Mouse (Mus musculus): ENCODE results near the gene Timm17a. TPM values are rescaled to one million over a fixed set of nuclear protein-coding genes. Genes with fewer than 3 reads are reported as not detected.

Timm17a gene
- polyA plus RNA-seq, 1 experiment: 0.24 TPM

DNA sequence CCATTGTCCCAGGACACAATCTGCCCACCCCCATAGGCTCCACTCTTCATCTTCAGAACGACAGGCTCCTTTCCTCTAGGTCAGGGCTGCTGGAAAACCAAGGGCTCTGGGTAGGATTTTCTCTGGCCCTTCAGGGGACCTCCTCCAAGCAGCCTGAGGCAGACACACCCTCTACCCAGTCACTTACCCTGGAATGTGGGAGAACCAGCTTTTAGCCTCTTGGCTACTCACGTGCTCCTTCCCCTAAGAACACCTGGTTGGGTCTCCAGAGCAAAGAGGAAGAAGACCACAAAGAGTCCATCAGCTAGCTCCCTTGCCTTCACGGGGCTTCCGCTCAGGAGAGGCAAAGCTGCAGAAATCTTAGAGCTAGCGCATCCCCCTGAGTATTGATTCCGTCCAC is 52.6 kb downstream of the Timm17a start:
- Histone ChIP-seq H3K36me3 (ENCODE audit: control insufficient read depth) (no peaks in the 10 kb centered on the region), H3K4me3 (replicated peaks) (no peak overlapping the region), H3K4me1 (ENCODE audit: control insufficient read depth) (peaks cover 11% of the 10 kb centered on the region), H3K27me3 (ENCODE audit: control insufficient read depth) (peaks cover 12% of the 10 kb centered on the region), H3K9me3 (ENCODE audit: control insufficient read depth, low read length) (no peaks in the 10 kb centered on the region)
- TF ChIP-seq TAL1 (IDR thresholded peaks at IDR 0.05; ENCODE audit: low read length) (no peak), GATA1 (IDR thresholded peaks at IDR 0.05; ENCODE audit: low read length) (no peak)

- Histone ChIP-seq H3K27me3 (ENCODE audit: control insufficient read depth) (peaks cover 12% of the 10 kb centered on the region), H3K4me3 (replicated peaks) (peak overlapping the region; percentile 36)
- TF ChIP-seq GATA1 (IDR thresholded peaks at IDR 0.05; ENCODE audit: low read length) (no peak), TAL1 (IDR thresholded peaks at IDR 0.05; ENCODE audit: low read length) (no peak)
Observed at GRCm38 (mm10) chr1:135259128-135259436, 54.5 kb downstream of the Timm17a start.

DNA sequence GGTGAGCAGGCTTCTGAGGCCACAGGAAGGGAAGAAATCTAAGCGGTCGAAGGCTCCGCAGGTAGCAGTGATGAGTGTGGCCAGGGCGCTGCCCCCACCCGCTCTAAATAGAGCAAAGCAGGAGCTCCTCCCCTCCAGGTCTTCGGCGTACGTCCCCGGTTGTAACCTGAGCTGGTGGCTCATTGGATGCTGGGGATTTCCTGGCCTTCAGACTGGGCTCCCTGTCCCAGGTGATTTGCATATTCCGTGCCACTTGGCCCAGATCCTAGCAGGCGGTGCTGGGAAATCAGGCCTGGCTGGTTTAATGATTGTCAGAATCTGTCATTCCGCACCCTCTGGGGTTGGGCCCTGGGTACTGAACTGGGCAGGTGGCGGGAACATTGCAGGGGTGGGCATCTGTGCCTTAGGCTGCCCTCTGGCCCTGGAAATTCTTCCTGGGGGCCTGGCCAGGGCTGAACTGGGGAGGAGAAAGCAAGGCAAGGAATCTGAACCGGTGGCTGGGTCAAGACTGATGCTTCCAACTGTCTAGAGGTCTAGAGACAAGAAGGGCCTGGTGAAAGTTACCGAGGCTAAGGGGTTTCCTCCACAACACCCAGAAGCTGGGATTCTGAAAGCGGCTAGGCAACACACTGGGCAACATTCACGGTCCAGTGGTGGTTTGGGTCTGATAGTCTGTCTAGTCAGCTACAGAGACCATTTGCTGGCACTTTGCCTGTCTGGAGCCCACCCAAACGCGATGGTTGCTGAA is 55.0 kb downstream of the Timm17a start, which contains the start of gene Elf3:
Elf3 (minus strand) TSS at position 189 of the 748 bp plus-strand sequence.
- Histone ChIP-seq H3K27me3 (ENCODE audit: control insufficient read depth) (peaks cover 12% of the 10 kb centered on the region), H3K4me3 (replicated peaks) (peak within 1 kb of the TSS; percentile 36), H3K36me3 (ENCODE audit: control insufficient read depth) (no peaks in the 10 kb centered on the region), H3K4me1 (ENCODE audit: control insufficient read depth) (peaks cover 13% of the 10 kb centered on the region), H3K9me3 (ENCODE audit: control insufficient read depth, low read length) (no peaks in the 10 kb centered on the region)
- no peak for TF ChIP-seq TAL1 (IDR thresholded peaks at IDR 0.05; ENCODE audit: low read length)

More at GRCm38 (mm10) chr1:135259128-135259436, 54.5 kb downstream of the Timm17a start:
- H3K4me1 ChIP-seq (ENCODE audit: control insufficient read depth): peaks cover 11% of the 10 kb centered on the region
- H3K9me3 ChIP-seq (ENCODE audit: control insufficient read depth, low read length): no peaks in the 10 kb centered on the region
- H3K36me3 ChIP-seq (ENCODE audit: control insufficient read depth): no peaks in the 10 kb centered on the region

- Histone ChIP-seq H3K36me3 (ENCODE audit: control insufficient read depth) (no peaks in the 10 kb centered on the region), H3K9me3 (ENCODE audit: control insufficient read depth, low read length) (peaks cover 2% of the 10 kb centered on the region; the same call in 1 of the 2 replicates), H3K27me3 (ENCODE audit: control insufficient read depth) (peaks cover 12% of the 10 kb centered on the region), H3K4me3 (replicated peaks) (no peak overlapping the region), H3K4me1 (ENCODE audit: control insufficient read depth) (peaks cover 31% of the 10 kb centered on the region)
- no peak for TF ChIP-seq TAL1 (IDR thresholded peaks at IDR 0.05; ENCODE audit: low read length)
- TF ChIP-seq GATA1 (IDR thresholded peaks at IDR 0.05; ENCODE audit: low read length): no peak
Observed at GRCm38 (mm10) chr1:135256299-135256698, 57.3 kb downstream of the Timm17a start.

DNA sequence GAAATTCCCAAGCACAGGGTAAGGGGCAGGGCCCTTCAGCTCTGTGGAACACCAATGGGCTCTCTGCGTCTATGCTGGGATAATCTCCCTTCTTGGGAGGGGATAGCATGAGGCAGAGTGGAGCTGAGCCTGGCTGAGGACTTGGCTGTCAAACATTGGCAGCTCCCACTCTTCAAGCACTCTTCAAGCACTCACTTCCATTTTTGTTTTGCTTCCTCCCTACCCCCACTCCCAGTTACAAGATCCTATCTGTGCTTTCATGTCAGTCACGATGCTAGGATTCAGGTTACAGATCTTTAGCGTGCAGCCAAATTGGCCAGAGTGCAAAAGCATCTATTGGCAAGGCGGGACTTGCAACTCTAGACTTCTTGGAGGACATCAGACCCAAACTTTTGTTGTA is 60.7 kb downstream of the Timm17a start:
- no peak for TF ChIP-seq GATA1 (IDR thresholded peaks at IDR 0.05; ENCODE audit: low read length)
- TF ChIP-seq TAL1 (IDR thresholded peaks at IDR 0.05; ENCODE audit: low read length): no peak

GRCm38 (mm10) chr1:135251405-135251804 is 62.2 kb downstream of the Timm17a start:
- Histone ChIP-seq H3K36me3 (ENCODE audit: control insufficient read depth) (no peaks in the 10 kb centered on the region), H3K4me1 (ENCODE audit: control insufficient read depth) (peaks cover 52% of the 10 kb centered on the region), H3K27me3 (ENCODE audit: control insufficient read depth) (peaks cover 6% of the 10 kb centered on the region), H3K4me3 (replicated peaks) (no peak overlapping the region), H3K9me3 (ENCODE audit: control insufficient read depth, low read length) (peaks cover 2% of the 10 kb centered on the region; the same call in 1 of the 2 replicates)
- TF ChIP-seq GATA1 (IDR thresholded peaks at IDR 0.05; ENCODE audit: low read length) (no peak), TAL1 (IDR thresholded peaks at IDR 0.05; ENCODE audit: low read length) (no peak)

More for the DNA sequence above, 60.7 kb downstream of the Timm17a start:
- H3K4me1 ChIP-seq (ENCODE audit: control insufficient read depth): peaks cover 52% of the 10 kb centered on the region
- H3K27me3 ChIP-seq (ENCODE audit: control insufficient read depth): peaks cover 9% of the 10 kb centered on the region
- peaks cover 2% of the 10 kb centered on the region; the same call in 1 of the 2 replicates for H3K9me3 ChIP-seq (ENCODE audit: control insufficient read depth, low read length)
- no peak overlapping the region for H3K4me3 ChIP-seq (replicated peaks)
- H3K36me3 ChIP-seq (ENCODE audit: control insufficient read depth): no peaks in the 10 kb centered on the region

DNA sequence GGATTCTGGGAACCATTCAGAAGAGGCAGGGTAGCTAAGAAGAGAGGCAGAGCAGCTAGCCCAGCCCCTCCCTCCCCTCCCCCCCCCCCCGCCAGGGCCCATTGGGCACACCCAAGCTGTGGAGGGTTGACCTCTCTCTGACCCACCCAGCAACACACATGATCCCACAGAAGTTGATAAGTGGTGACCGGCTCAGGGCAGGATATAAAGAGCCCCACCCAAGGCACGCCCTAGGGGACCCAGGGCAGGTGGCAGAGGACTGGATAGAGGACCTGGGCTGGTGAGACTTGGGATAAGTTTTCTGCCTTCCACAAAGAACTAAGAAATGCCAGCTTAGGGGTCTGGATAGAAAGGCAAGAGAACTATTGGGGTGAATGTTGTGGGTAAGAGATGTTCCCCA is 62.9 kb downstream of the Timm17a start:
- TF ChIP-seq GATA1 (IDR thresholded peaks at IDR 0.05; ENCODE audit: low read length) (no peak), TAL1 (IDR thresholded peaks at IDR 0.05; ENCODE audit: low read length) (no peak)
- Histone ChIP-seq H3K4me3 (replicated peaks) (peak overlapping the region; percentile 4), H3K4me1 (ENCODE audit: control insufficient read depth) (peaks cover 52% of the 10 kb centered on the region)

DNA sequence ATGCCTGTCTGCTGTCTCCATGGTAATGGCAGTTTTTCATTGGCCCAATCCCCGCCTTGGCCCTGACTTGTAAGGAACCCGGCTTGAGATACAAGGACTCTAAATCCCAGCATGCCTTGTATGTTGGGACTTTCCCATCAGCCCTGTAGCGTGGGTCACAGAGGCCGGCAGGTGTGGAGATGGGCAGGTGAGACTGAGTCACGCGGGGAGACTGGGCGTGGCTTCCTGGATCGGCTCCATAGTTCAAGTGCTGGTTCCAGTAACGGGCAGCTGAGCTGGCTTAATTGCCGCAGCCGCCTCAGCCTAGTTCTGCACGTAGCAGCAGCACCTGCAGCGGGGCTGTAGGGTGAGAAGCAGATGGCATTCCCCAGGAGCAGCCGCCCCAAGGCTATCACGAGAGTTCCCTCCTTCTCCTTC is 65.1 kb downstream of the Timm17a start:
- Histone ChIP-seq H3K4me3 (replicated peaks) (no peak overlapping the region), H3K27me3 (ENCODE audit: control insufficient read depth) (peaks cover 6% of the 10 kb centered on the region), H3K36me3 (ENCODE audit: control insufficient read depth) (no peaks in the 10 kb centered on the region), H3K9me3 (ENCODE audit: control insufficient read depth, low read length) (peaks cover 2% of the 10 kb centered on the region; the same call in 1 of the 2 replicates), H3K4me1 (ENCODE audit: control insufficient read depth) (peaks cover 59% of the 10 kb centered on the region)
- no peak for TF ChIP-seq GATA1 (IDR thresholded peaks at IDR 0.05; ENCODE audit: low read length)
- TF ChIP-seq TAL1 (IDR thresholded peaks at IDR 0.05; ENCODE audit: low read length): no peak

More for the DNA sequence above, 62.9 kb downstream of the Timm17a start:
- Histone ChIP-seq H3K36me3 (ENCODE audit: control insufficient read depth) (no peaks in the 10 kb centered on the region), H3K9me3 (ENCODE audit: control insufficient read depth, low read length) (peaks cover 2% of the 10 kb centered on the region; the same call in 1 of the 2 replicates), H3K27me3 (ENCODE audit: control insufficient read depth) (peaks cover 6% of the 10 kb centered on the region)

Other genes starting within 250 kb of the Timm17a start
- gene Lgr6, start 208.5 kb downstream of the Timm17a start, polyA plus RNA-seq (2012): 0.01 TPM in 1 of 2 replicates, not detected in the other
- 0.57 and 0.67 TPM in 2 replicates for gene Ptpn7, start 181.1 kb downstream of the Timm17a start, polyA plus RNA-seq (2012)
- 2.0 and 2.1 TPM in 2 replicates for gene Arl8a, start 167.0 kb downstream of the Timm17a start, polyA plus RNA-seq (2012)
- gene Gpr37l1, start 146.1 kb downstream of the Timm17a start, polyA plus RNA-seq (2012): not detected in 2 replicates
- gene Elf3, start 55.2 kb downstream of the Timm17a start, polyA plus RNA-seq (2012): not detected in 2 replicates
- gene Rnpep, start 29.7 kb downstream of the Timm17a start, polyA plus RNA-seq (2012): 0.15 and 0.21 TPM in 2 replicates
- gene Lmod1, start 11.0 kb upstream of the Timm17a start, polyA plus RNA-seq (2012): not detected in 2 replicates
- not detected in 2 replicates for gene Shisa4, start 61.5 kb upstream of the Timm17a start, polyA plus RNA-seq (2012)
- 0.55 and 0.62 TPM in 2 replicates for gene Ipo9, start 116.7 kb upstream of the Timm17a start, polyA plus RNA-seq (2012)

All from erythroblast, embryonic 14.5 days (primary cell).